In the genomic region with DNA sequence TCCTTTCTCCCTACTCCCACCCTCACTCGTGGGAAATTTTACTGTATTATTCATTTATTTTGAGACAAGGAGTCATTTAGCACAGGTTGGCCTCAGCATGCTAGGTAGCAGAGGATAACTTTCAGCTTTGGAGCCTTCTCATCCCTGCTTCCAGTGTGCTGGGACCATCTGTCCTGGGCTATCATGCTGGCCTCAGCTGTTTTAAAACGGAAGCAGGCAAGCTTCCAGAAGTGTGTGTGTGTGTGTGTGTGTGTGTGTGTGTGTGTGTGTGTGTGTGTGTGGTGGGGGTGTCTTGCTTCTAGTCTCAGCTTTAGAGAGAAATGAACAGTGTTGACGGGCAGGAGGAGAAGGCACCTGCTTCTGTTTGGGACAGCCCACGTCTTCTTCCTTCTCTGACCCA, we compare ENCODE assay signal across 21 mouse cellular contexts. TPM values are rescaled to one million over a fixed set of nuclear protein-coding genes. Genes with fewer than 3 reads are reported as not detected.
A peak's percentile ranks its signal among the peaks of the same experiment; 100 is the strongest.
DNase-seq lines count a peak whose midpoint lies in the region; ATAC-seq lines count a peak whose summit lies in the region.
"Had no signal": no experiment of that assay in that cellular context is flagged by ENCODE, and none has a peak within 500 bp of the region (broad histone marks: within the 10 kb centered on the region; RNA-seq: fewer than 3 reads in every experiment).

No protein-coding gene starts in this region.

- H3K4me2 ChIP-seq in kidney, embryonic 16.5 days (replicated peaks; ENCODE audit: low read depth, low read length), result no peak overlapping the region
- no peak overlapping the region for H3K4me2 ChIP-seq in intestine, embryonic 15.5 days (replicated peaks)
- H3K4me2 ChIP-seq: forebrain, embryonic 13.5 days; heart, embryonic 13.5 days; liver, embryonic 12.5 days; lung, embryonic 15.5 days; midbrain, embryonic 11.5 days had no signal

- no peaks in the 10 kb centered on the region for H3K9me3 ChIP-seq in heart, embryonic 10.5 days
- H3K9me3 ChIP-seq in kidney, embryonic 16.5 days (ENCODE audit: low read length), result no peaks in the 10 kb centered on the region
- no peaks in the 10 kb centered on the region for H3K9me3 ChIP-seq in intestine, embryonic 15.5 days
- H3K9me3 ChIP-seq: forebrain, embryonic 13.5 days; heart, embryonic 13.5 days; liver, embryonic 12.5 days; lung, embryonic 15.5 days had no signal

- no peak for DNase-seq in heart, embryonic 10.5 days (ENCODE audit: low spot score)
- DNase-seq in heart, postnatal 25 days (ENCODE audit: low spot score), result no peak
- DNase-seq in kidney, adult 18-20 months, result no peak
- peak; percentile 21 for DNase-seq in NIH3T3 (ENCODE audit: low read depth)
- no peak for DNase-seq in layer of hippocampus, adult 9-10 months (ENCODE audit: low spot score)
- DNase-seq in cerebellum, postnatal 25 days, result no peak
- DNase-seq: adrenal gland, postnatal 14 days; B cell, adult 2 months; cerebellum, adult 9-10 months; gastrocnemius, postnatal 36 days; layer of hippocampus, postnatal 36 days; right cerebral cortex, postnatal 25 days had no signal

- H3K4me1 ChIP-seq in heart, embryonic 10.5 days, result peaks cover 30% of the 10 kb centered on the region
- peaks cover 38% of the 10 kb centered on the region for H3K4me1 ChIP-seq in kidney, embryonic 16.5 days (ENCODE audit: insufficient read depth, low read length)
- peaks cover 9% of the 10 kb centered on the region; the same call in 1 of the 2 replicates for H3K4me1 ChIP-seq in intestine, embryonic 15.5 days (replicated peaks)

- no peaks in the 10 kb centered on the region for H3K27me3 ChIP-seq in heart, embryonic 10.5 days (ENCODE audit: insufficient read depth, poor library complexity, severe bottlenecking)
- no peaks in the 10 kb centered on the region for H3K27me3 ChIP-seq in kidney, embryonic 16.5 days (ENCODE audit: insufficient read depth, low read length)
- no peaks in the 10 kb centered on the region for H3K27me3 ChIP-seq in intestine, embryonic 15.5 days (replicated peaks)
- H3K27me3 ChIP-seq: forebrain, embryonic 13.5 days; heart, embryonic 13.5 days; liver, embryonic 12.5 days; lung, embryonic 15.5 days had no signal

- 0 out of 2 replicates have a peak overlapping the region, but pooled peaks have one; percentile 13 for H3K27ac ChIP-seq in heart, embryonic 10.5 days
- H3K27ac ChIP-seq in kidney, embryonic 16.5 days (ENCODE audit: low read length), result peak overlapping the region; percentile 69
- H3K27ac ChIP-seq in intestine, embryonic 15.5 days, result no peak overlapping the region
- H3K27ac ChIP-seq: forebrain, embryonic 13.5 days; heart, embryonic 13.5 days; liver, embryonic 12.5 days; lung, embryonic 15.5 days; stomach, postnatal 0 days had no signal

- no peak for ATAC-seq in kidney, embryonic 16.5 days (ENCODE audit: low FRiP score, low TSS enrichment)
- peak; percentile 57 for ATAC-seq in intestine, embryonic 15.5 days
- ATAC-seq: forebrain, embryonic 13.5 days; liver, embryonic 12.5 days had no signal

- no peak overlapping the region for H3K4me3 ChIP-seq in heart, embryonic 10.5 days
- H3K4me3 ChIP-seq in kidney, embryonic 16.5 days (ENCODE audit: low read length), result no peak overlapping the region
- H3K4me3 ChIP-seq in intestine, embryonic 15.5 days (replicated peaks), result no peak overlapping the region
- H3K4me3 ChIP-seq: forebrain, embryonic 13.5 days; heart, embryonic 13.5 days; liver, embryonic 12.5 days; lung, embryonic 15.5 days had no signal

- no peak overlapping the region for H3K9ac ChIP-seq in kidney, embryonic 16.5 days (replicated peaks; ENCODE audit: low read length)
- no peak overlapping the region for H3K9ac ChIP-seq in intestine, embryonic 15.5 days
- H3K9ac ChIP-seq: forebrain, embryonic 13.5 days; heart, embryonic 13.5 days; liver, embryonic 12.5 days; lung, embryonic 15.5 days had no signal

- H3K36me3 ChIP-seq in heart, embryonic 10.5 days, result no peaks in the 10 kb centered on the region
- H3K36me3 ChIP-seq in kidney, embryonic 16.5 days (ENCODE audit: insufficient read depth, low read length), result no peaks in the 10 kb centered on the region
- H3K36me3 ChIP-seq in intestine, embryonic 15.5 days, result no peaks in the 10 kb centered on the region
- H3K36me3 ChIP-seq: heart, embryonic 13.5 days; liver, embryonic 12.5 days; lung, embryonic 15.5 days had no signal

- 70% methylated on average over 4 of the region's 4 CpGs for WGBS in heart, embryonic 10.5 days
- WGBS in kidney, embryonic 16.5 days, result 45% methylated on average over 4 of the region's 4 CpGs
- 58% methylated on average over 4 of the region's 4 CpGs for WGBS in intestine, embryonic 15.5 days

- intact Hi-C loops in heart, postnatal 25 days (cut with DNase I), result no loop called here

RNA-seq across cellular contexts. Expression of a gene that starts 57.7 kb away (rescaled TPM):
- polyA plus RNA-seq in heart, embryonic 10.5 days (2016; fragmentation: Nextera tagmentation; extraction: Ambion mirVana), result 1.1 and 4.1 TPM in 2 replicates
- under 1 TPM; 0.48 to 0.60 TPM for total RNA-seq in heart, postnatal 25 days (2021)
- 1.1 and 1.6 TPM in 2 replicates for polyA plus RNA-seq in kidney, embryonic 16.5 days (2015; fragmentation: Nextera tagmentation; extraction: Ambion mirVana)
- 30.2 and 33.3 TPM in 2 replicates for polyA plus RNA-seq in intestine, embryonic 15.5 days (2015; fragmentation: Nextera tagmentation; extraction: Ambion mirVana)
- total RNA-seq: layer of hippocampus, postnatal 36 days; left cerebral cortex, postnatal 25 days had no signal
- polyA plus RNA-seq: midbrain, embryonic 11.5 days had no signal
